ENCODE assay signal across 9 mouse cellular contexts in the genomic region with DNA sequence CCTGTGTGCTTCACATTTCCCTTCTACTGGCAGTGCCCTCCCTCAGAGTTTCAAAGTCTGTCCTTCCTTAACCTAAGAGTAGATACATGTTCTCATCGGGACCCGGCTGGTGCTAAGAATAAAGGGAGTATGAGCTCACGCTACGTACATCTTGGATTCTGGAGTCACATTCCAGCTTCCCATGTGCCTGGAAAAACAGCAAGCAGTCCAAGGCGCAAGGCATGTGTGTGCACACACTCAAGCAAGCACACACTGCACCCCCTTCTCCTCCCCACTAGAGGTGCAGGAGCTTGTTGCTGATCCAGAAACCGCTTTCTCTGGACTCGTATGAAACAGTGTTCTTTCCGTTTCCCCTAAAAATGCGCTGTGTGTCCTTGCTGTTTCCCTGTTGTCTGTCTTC. TPM values are rescaled to one million over a fixed set of nuclear protein-coding genes. Genes with fewer than 3 reads are reported as not detected.
DNase-seq lines count a peak whose midpoint lies in the region.
"Had no signal": no experiment of that assay in that cellular context is flagged by ENCODE, and none has a peak within 500 bp of the region (broad histone marks: within the 10 kb centered on the region; RNA-seq: fewer than 3 reads in every experiment).

No protein-coding gene starts in this region.

- intact Hi-C loops in left cerebral cortex, postnatal 4 days (cut with DNase I), result no loop called here
- intact Hi-C loops in heart, postnatal 10 days (cut with DNase I), result loop anchor here (10.0 kb wide), 1 partner anchor 1328 kb away; no protein-coding TSS in a partner anchor

- peak; percentile 41 for DNase-seq in left cerebral cortex, adult 11 months (ENCODE audit: low spot score)
- no peak for DNase-seq in left cerebral cortex, postnatal 4 days
- DNase-seq in heart, adult 11 months, result peak; percentile 98
- peak; percentile 77 to 83 for DNase-seq in heart, postnatal 10 days
- DNase-seq in lung, postnatal 10 days, result peak; percentile 58
- DNase-seq in ovary, postnatal 14 days (ENCODE audit: low spot score), result no peak
- DNase-seq in embryo, embryonic 10 days (ENCODE audit: low spot score), result no peak
- DNase-seq in cerebellum, postnatal 10 days, result no peak
- DNase-seq: thymus, postnatal 36 days had no signal

RNA-seq across cellular contexts. Expression of a gene that starts 31.3 kb away (rescaled TPM):
- total RNA-seq in left cerebral cortex, postnatal 4 days (2021), result 1 to 10 TPM; 1.6 to 3.4 TPM
- 100 to 1,000 TPM; 235 to 249 TPM for total RNA-seq in heart, postnatal 10 days (2021)

Comparison
In these comparisons a context has a peak if more than half of its experiments do, and no peak if none do; other contexts are left out.
1. DNase-seq: peak in left cerebral cortex, adult 11 months (single experiment), heart, adult 11 months (single experiment), heart, postnatal 10 days (2 of 2) and lung, postnatal 10 days (single experiment); none in left cerebral cortex, postnatal 4 days (single experiment), ovary, postnatal 14 days (single experiment), embryo, embryonic 10 days (single experiment) and cerebellum, postnatal 10 days (0 of 2).
2. RNA of a gene that starts 31.3 kb away (total RNA-seq): 235 to 249 TPM in heart, postnatal 10 days; 1.6 to 3.4 TPM in left cerebral cortex, postnatal 4 days; every median in the first group is over 10 times any median in the second.